Mouse (Mus musculus) layer of hippocampus, postnatal 25 days (tissue): ENCODE measurements at regions not wholly inside any gene's neighbourhood (a gene's known extent, or its start where the extent isn't known, plus 50 kb on each side); places are given as distances from the start of the nearest gene placed in this dataset.

Experiments
- DNase-seq, 2 experiments: peaks; one replicate each; pipeline ENCODE4 v3.0.0; 2022; ENCODE audit warnings: mixed read lengths in 2 of 2, low spot score in 1 of 2; ENCODE audit errors: extremely low spot score in 1 of 2

DNA sequence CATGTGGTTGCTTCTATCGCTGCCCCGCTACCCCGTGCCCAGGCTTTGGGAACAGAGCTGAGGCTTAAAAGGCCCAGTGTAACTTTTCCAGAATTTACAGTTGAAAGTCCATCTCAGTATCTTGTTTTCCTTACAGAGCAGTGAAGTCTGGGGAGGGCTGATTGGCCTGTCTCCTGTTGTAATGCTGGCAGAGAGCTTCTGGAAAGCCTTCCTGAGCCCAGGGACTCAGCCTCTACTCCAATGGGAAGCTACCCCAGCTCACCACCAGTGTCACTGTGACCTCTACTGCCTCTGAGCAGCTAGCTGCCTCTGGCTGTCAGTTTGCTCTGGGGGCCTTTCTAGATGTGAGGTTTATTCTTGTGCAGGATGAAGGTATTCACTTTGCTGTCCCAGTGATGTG is 87.5 kb downstream of the Kcnrg start:
- no peak for DNase-seq

DNA sequence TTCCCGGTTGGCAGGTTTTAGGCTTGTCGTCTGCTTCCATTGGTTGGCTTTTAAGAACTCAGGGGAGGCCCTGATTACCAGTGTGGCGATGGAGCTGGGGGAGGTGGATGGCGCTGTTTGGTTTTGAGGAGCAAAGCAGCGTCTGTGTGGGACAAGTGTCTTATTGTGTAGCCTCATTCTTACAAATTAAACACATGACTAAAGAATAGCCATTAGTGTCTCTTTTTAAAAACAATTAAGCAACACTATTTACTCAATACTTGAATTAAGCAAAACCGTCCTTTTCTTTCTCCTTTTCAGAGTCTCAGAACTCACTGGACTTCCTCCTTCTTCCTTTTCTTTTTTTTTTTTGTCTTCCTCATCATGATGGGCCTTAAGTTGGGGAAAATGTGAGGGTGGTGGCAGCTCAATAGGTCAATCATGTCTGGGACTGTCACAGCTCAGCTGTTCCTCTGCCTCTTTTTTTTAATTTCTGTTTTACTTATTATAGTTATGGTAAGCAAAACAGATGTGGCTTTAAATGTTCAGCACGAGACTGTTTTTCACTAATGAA is 89.1 kb downstream of the Kcnrg start:
- no peak for DNase-seq

- DNase-seq = no peak
These were observed 89.8 kb downstream of the Kcnrg start for GRCm38 (mm10) chr14:61696886-61697554.

DNA sequence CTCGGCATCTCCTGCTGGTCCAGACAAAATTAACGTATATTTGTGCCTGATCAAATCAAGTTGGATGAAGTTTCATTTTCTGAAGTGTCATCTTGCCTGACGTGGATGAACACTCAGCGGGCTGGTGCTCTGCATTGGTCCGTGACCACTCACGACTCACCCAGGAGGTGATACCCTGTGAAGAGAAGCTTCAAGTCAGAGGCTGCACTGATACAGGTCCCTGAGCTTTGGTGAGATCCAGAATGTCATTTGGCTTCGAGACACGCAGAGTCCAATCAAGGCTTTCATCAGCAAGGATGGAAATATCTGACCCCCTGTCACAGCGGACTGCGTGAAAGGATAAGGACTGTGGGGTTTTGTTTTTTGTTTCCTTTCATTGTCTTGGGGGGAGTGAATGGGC is 90.4 kb downstream of the Kcnrg start:
- DNase-seq = no peak

DNA sequence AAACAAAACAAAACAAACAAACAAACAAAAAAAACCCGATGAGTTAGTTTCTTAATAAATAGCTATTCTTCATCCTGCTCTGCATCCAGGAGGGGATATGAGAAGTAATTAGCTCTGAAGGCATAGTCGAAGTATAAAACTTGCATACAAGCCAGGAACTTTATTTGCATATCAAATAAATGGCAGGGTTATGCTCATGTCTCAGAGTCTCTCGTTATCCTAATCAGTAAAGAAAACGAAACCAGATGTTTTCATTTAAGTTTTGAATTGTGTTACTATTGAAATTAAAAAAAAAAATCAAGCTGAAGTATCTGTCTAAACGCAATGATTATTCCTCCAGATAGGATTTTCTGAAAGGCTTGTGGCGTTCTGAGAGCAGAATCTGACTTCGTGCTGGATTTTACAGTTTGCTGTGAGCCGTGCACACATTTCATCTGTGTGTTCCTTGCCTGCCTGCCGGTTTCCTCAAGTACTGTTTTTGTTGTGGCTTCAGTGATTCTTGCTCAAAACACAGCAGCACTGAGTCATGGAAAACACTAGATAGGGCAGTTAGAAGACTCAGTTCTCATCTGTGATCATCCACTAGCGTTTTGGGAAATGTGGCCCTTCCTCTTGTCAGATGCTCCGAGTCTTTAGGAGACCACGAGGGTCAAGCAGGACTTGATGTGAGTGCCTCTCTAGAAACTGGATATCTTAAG is 91.2 kb downstream of the Kcnrg start:
- no peak for DNase-seq

- DNase-seq = no peak
These were observed 92.4 kb downstream of the Kcnrg start for GRCm38 (mm10) chr14:61699638-61700037.

GRCm38 (mm10) chr14:61701131-61701530 is 93.9 kb downstream of the Kcnrg start:
- DNase-seq = no peak

GRCm38 (mm10) chr14:61703916-61704315 is 96.7 kb downstream of the Kcnrg start:
- DNase-seq = no peak

GRCm38 (mm10) chr14:61706984-61707383 is 99.7 kb downstream of the Kcnrg start:
- DNase-seq = no peak

GRCm38 (mm10) chr14:61708331-61708730 is 101.1 kb downstream of the Kcnrg start:
- DNase-seq = no peak

- DNase-seq = no peak
These were observed 108.5 kb downstream of the Kcnrg start for GRCm38 (mm10) chr14:61715746-61716145.

- no peak for DNase-seq
These were observed 111.3 kb downstream of the Kcnrg start for GRCm38 (mm10) chr14:61718392-61719124.

- no peak for DNase-seq
These were observed 114.0 kb downstream of the Kcnrg start for GRCm38 (mm10) chr14:61721302-61721701.

GRCm38 (mm10) chr14:61724942-61725341 is 117.7 kb downstream of the Kcnrg start:
- no peak for DNase-seq

- no peak for DNase-seq
These were observed 121.3 kb downstream of the Kcnrg start for GRCm38 (mm10) chr14:61728562-61728961.

DNA sequence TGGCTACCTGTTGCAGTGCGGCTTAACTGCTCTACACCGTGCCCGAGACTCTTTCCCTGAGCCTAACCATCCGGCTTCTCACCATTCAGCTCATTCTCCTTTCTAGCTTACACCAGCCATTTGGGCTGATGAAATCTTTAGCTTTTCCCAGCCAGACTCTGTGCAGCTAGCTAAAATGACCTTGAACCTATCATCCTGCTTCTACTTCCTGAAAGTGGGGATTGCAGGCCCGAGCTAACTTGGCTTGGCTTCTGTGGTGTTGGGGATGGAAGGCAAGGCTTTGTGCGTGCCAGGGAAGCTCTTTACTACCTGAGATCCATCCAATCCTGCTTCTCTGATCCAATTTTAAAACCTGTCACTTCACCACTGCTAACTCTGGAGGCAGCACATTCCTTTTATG is 128.3 kb downstream of the Kcnrg start:
- no peak for DNase-seq

DNA sequence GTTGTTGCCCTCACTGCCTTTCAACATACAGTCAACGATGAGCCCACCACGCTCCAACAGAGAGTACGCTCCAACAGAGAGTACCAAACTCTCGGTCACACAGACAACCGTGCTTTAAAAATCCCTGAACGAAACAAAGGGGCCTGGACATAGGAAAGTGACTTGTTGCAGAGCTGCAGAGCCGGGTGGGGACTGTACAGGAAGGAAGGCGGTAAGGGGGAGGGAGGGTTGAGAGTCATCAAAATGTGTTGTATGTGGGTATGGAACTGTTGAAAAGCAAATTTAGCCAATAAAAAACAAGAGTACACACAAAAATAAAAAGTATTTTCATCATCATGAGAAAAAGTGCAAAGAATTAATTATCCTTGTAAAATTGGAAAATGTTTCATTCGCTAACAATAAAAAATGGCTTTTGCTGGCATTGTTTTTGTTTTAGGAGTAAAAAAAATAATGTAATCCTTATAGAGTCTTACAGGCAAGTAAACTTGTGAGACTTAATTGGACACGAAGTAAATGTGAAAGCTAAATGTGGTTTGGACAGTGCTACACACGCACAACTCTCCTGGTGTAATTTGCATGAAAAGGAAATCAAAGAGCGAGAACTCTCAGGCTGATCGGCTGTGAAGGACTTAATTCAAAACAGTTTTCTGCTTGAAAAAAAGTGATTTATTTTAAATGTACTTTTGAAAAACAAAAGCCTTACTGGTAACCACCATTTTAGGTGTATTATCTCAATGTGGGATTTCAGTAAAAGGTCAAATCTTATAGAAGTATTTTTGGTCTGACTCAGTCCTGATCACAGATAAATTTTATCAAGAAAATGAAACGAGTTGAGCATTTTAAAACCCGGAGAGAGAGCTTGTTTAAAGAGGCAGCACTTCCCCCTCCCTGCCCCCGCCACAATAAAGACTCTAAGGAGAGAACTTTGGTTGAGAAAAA is 129.4 kb downstream of the Kcnrg start:
- no peak for DNase-seq

DNA sequence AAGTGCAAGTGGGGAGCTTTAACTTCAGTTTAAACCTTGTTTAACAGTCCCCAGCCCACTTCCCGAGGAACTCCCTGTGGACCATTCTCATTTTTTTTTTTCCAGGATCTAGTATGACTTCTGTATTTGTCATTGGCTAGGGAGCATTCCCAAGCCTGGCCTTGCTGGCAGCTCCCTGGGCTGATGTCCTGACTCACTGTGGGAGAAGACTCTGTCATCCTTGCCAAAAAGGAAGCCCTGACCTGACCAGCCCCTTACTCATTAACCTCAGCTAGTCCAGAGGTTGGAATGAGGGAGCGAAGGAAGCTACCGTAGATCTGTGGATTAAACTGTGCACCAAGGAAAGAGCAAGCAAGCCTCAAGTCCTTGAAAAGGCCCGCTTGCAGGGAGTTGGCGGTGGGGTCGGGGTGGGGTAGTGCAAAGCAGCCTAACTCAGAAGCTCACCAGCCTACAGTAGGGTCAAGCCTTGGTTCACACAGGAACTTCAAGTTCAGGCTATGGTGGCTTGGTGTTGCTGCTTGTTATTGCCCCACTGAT is 130.3 kb downstream of the Kcnrg start:
- no peak for DNase-seq

GRCm38 (mm10) chr14:61739453-61739852 is 132.2 kb downstream of the Kcnrg start:
- DNase-seq = no peak

GRCm38 (mm10) chr14:61743855-61744408 is 136.7 kb downstream of the Kcnrg start:
- no peak for DNase-seq
